Mouse (Mus musculus): ENCODE measurements around the gene Pclaf. TPM values are rescaled to one million over a fixed set of nuclear protein-coding genes. Genes with fewer than 3 reads are reported as not detected.

Gene Pclaf
- polyA plus RNA-seq (2014; fragmentation: Illumina TruSeq; extraction: RNeasy Lipid Tissue Mini Kit (QIAGEN cat#74804); ENCODE audit: low read depth, low replicate concordance): 32.9 TPM

GRCm38 (mm10) chr9:65890143-65890628 lies at the start of gene Pclaf:
TSS of gene Pclaf (plus strand) at chr9:65890237.

GRCm38 (mm10) chr9:65908394-65909300 lies 18.6 kb downstream of the Pclaf start, which contains the start of the genes Trip4 and Csnk1g1:
TSS of gene Trip4 (minus strand) at chr9:65908794.
TSS of gene Csnk1g1 (plus strand) at chr9:65908924.

Other genes starting within 250 kb of the Pclaf start
- gene Oaz2, start 222.2 kb upstream of the Pclaf start, polyA plus RNA-seq (2014; fragmentation: Illumina TruSeq; extraction: RNeasy Lipid Tissue Mini Kit (QIAGEN cat#74804); ENCODE audit: low read depth, low replicate concordance): 44.7 TPM
- gene Zfp609, start 62.7 kb upstream of the Pclaf start, polyA plus RNA-seq (2014; fragmentation: Illumina TruSeq; extraction: RNeasy Lipid Tissue Mini Kit (QIAGEN cat#74804); ENCODE audit: low read depth, low replicate concordance): 10.1 TPM
- gene Trip4, start 18.6 kb downstream of the Pclaf start, polyA plus RNA-seq (2014; fragmentation: Illumina TruSeq; extraction: RNeasy Lipid Tissue Mini Kit (QIAGEN cat#74804); ENCODE audit: low read depth, low replicate concordance): 40.6 TPM
- gene Csnk1g1, start 18.7 kb downstream of the Pclaf start, polyA plus RNA-seq (2014; fragmentation: Illumina TruSeq; extraction: RNeasy Lipid Tissue Mini Kit (QIAGEN cat#74804); ENCODE audit: low read depth, low replicate concordance): 38.0 TPM
- gene Ppib, start 170.0 kb downstream of the Pclaf start, polyA plus RNA-seq (2014; fragmentation: Illumina TruSeq; extraction: RNeasy Lipid Tissue Mini Kit (QIAGEN cat#74804); ENCODE audit: low read depth, low replicate concordance): 219 TPM
- not detected for gene Snx22, start 179.5 kb downstream of the Pclaf start, polyA plus RNA-seq (2014; fragmentation: Illumina TruSeq; extraction: RNeasy Lipid Tissue Mini Kit (QIAGEN cat#74804); ENCODE audit: low read depth, low replicate concordance)
- 166 TPM for gene Snx1, start 236.3 kb downstream of the Pclaf start, polyA plus RNA-seq (2014; fragmentation: Illumina TruSeq; extraction: RNeasy Lipid Tissue Mini Kit (QIAGEN cat#74804); ENCODE audit: low read depth, low replicate concordance)
- gene Ciao2a, start 236.4 kb downstream of the Pclaf start, polyA plus RNA-seq (2014; fragmentation: Illumina TruSeq; extraction: RNeasy Lipid Tissue Mini Kit (QIAGEN cat#74804); ENCODE audit: low read depth, low replicate concordance): 169 TPM